ENCODE assay signal across 15 mouse cellular contexts in the genomic region with DNA sequence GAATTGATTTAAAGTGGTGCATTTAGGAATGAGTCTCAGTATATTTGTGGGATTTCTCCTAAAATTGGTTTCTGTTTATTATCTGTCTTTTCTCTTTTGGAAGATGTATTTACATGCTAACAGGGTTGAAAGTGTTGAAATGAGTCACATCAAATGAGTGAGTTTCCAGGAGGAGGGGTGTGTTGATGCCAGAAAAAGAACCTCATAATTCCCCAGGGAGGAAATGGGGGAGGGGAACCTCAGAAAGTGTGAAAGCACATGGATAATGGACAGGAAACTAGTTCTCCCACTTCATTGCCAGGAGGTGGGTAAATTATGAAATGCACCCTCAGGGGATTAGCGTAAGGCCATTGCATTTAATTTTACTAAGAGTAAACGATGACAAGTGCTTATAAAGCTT. TPM values are rescaled to one million over a fixed set of nuclear protein-coding genes. Genes with fewer than 3 reads are reported as not detected.
DNase-seq lines count a peak whose midpoint lies in the region; ATAC-seq and TF ChIP-seq lines count a peak whose summit lies in the region.
"Had no signal": no experiment of that assay in that cellular context is flagged by ENCODE, and none has a peak within 500 bp of the region (broad histone marks: within the 10 kb centered on the region; RNA-seq: fewer than 3 reads in every experiment).

No protein-coding gene starts in this region.

- no peak overlapping the region for H3K4me3 ChIP-seq in forebrain, embryonic 14.5 days (ENCODE audit: low read depth, low read length)
- H3K4me3 ChIP-seq in forebrain, embryonic 16.5 days (replicated peaks; ENCODE audit: low read length): no peak overlapping the region

- no peak overlapping the region for H3K4me2 ChIP-seq in forebrain, embryonic 14.5 days (ENCODE audit: low read length)
- H3K4me2 ChIP-seq in forebrain, embryonic 16.5 days (ENCODE audit: low read length): no peak overlapping the region
- H3K4me2 ChIP-seq: midbrain, embryonic 11.5 days had no signal

- H3K9me3 ChIP-seq in forebrain, embryonic 14.5 days (replicated peaks; ENCODE audit: control insufficient read depth, low read length): no peaks in the 10 kb centered on the region
- H3K9me3 ChIP-seq in forebrain, embryonic 16.5 days (ENCODE audit: control insufficient read depth, low read length): no peaks in the 10 kb centered on the region

- H3K36me3 ChIP-seq in forebrain, embryonic 14.5 days (ENCODE audit: control insufficient read depth, insufficient read depth, low read length): no peaks in the 10 kb centered on the region
- H3K36me3 ChIP-seq in forebrain, embryonic 16.5 days (ENCODE audit: control insufficient read depth, insufficient read depth): no peaks in the 10 kb centered on the region

- H3K4me1 ChIP-seq in forebrain, embryonic 14.5 days (ENCODE audit: control insufficient read depth, insufficient read depth, low read length): 0 out of 2 replicates have a peak, but pooled peaks cover 5% of the 10 kb centered on the region
- H3K4me1 ChIP-seq in forebrain, embryonic 16.5 days (replicated peaks; ENCODE audit: control insufficient read depth, insufficient read depth, low read length): peaks cover 6% of the 10 kb centered on the region; the same call in 1 of the 2 replicates

- 21% methylated on average over 2 of the region's 2 CpGs for WGBS in forebrain, embryonic 14.5 days
- 18% methylated on average over 2 of the region's 2 CpGs for WGBS in forebrain, embryonic 16.5 days

- peak; percentile 56 for DNase-seq in forebrain, embryonic 14.5 days (ENCODE audit: low spot score)
- DNase-seq in left cerebral cortex, adult 11 months (ENCODE audit: low spot score): peak; percentile 7
- no peak for DNase-seq in left cerebral cortex, postnatal 36 days (ENCODE audit: low spot score in 2 of 2)
- DNase-seq in Patski (ENCODE audit: low read depth, low spot score): peak; percentile 22
- peak; percentile 13 to 60 for DNase-seq in left cerebral cortex, postnatal 25 days (ENCODE audit: low spot score in 2 of 2)
- no peak for DNase-seq in urinary bladder, postnatal 14 days (ENCODE audit: low spot score)
- DNase-seq in cerebellum, adult 8-10 months: no peak
- DNase-seq: cerebellum, postnatal 14 days; kidney, adult 8-10 months; thymus, postnatal 36 days had no signal

- intact Hi-C loops in left cerebral cortex, postnatal 36 days (cut with DNase I): no loop called here
- intact Hi-C loops in left cerebral cortex, postnatal 25 days (cut with DNase I): no loop called here

- POLR2A ChIA-PET in Patski (lab: Charles Lee): no interaction called here

- in situ Hi-C loops in Patski (cut with MboI; ENCODE audit: low pct_unique_long_range_greater_than_20kb): no loop called here

- H3K27me3 ChIP-seq in forebrain, embryonic 14.5 days (replicated peaks; ENCODE audit: control insufficient read depth, insufficient read depth, low read length): no peaks in the 10 kb centered on the region
- H3K27me3 ChIP-seq in forebrain, embryonic 16.5 days (replicated peaks; ENCODE audit: control insufficient read depth, insufficient read depth, low read length): no peaks in the 10 kb centered on the region
- H3K27me3 ChIP-seq in Patski: no peaks in the 10 kb centered on the region

- CTCF ChIA-PET in Patski (lab: Charles Lee): interaction anchor here (0.9 kb wide), 1 partner anchor 13 kb away, joined by 3 read pairs; no protein-coding TSS in a partner anchor

- no peak overlapping the region for H3K27ac ChIP-seq in forebrain, embryonic 14.5 days (ENCODE audit: low read depth, low read length)
- no peak overlapping the region for H3K27ac ChIP-seq in forebrain, embryonic 16.5 days (ENCODE audit: low read length)

- TF ChIP-seq CTCF in Patski (IDR thresholded peaks at IDR 0.05): no peak

- peak; percentile 18; the same call in 1 of the 2 replicates for ATAC-seq in forebrain, embryonic 14.5 days
- no peak for ATAC-seq in forebrain, embryonic 16.5 days
- ATAC-seq in Patski: no peak
- ATAC-seq: CD4-positive, CD25-positive, alpha-beta regulatory T cell, adult 4 months had no signal

- no peak overlapping the region for H3K9ac ChIP-seq in forebrain, embryonic 14.5 days (ENCODE audit: low read length)
- no peak overlapping the region for H3K9ac ChIP-seq in forebrain, embryonic 16.5 days (replicated peaks; ENCODE audit: low read depth, low read length)

RNA-seq across cellular contexts. Expression of a gene that starts 16.7 kb away (rescaled TPM):
- not detected in 2 replicates for polyA plus RNA-seq in forebrain, embryonic 14.5 days (2014; fragmentation: Nextera tagmentation; extraction: Ambion mirVana)
- not detected in 2 replicates for polyA plus RNA-seq in forebrain, embryonic 16.5 days (2015; fragmentation: Nextera tagmentation; extraction: Ambion mirVana)
- not detected for total RNA-seq in left cerebral cortex, postnatal 36 days (2021)
- polyA plus RNA-seq in Patski (2021): not detected
- total RNA-seq in left cerebral cortex, postnatal 25 days (2021): not detected
- total RNA-seq: hematopoietic stem cell, adult 5-6 weeks; layer of hippocampus, postnatal 14 days had no signal
- polyA plus RNA-seq: midbrain, embryonic 11.5 days had no signal

Comparison
In these comparisons a context has a peak if more than half of its experiments do, and no peak if none do; other contexts are left out.
1. DNase-seq: peak in forebrain, embryonic 14.5 days (single experiment), left cerebral cortex, adult 11 months (single experiment), Patski (single experiment) and left cerebral cortex, postnatal 25 days (2 of 2); none in left cerebral cortex, postnatal 36 days (0 of 2), urinary bladder, postnatal 14 days (single experiment) and cerebellum, adult 8-10 months (single experiment).